Mouse (Mus musculus): ENCODE measurements around the gene Wbp4. TPM values are rescaled to one million over a fixed set of nuclear protein-coding genes. Genes with fewer than 3 reads are reported as not detected.

The Wbp4 gene
- polyA plus RNA-seq, 1 experiment from 2014 or later, result 69.4 TPM

Other genes starting within 250 kb of the Wbp4 start
- gene Zfp957, start 234.2 kb downstream of the Wbp4 start, polyA plus RNA-seq (2014; fragmentation: Nextera tagmentation; extraction: Ambion mirVana), result not detected in 2 replicates
- 52.8 TPM in 2 replicates for gene Rgcc, start 179.9 kb downstream of the Wbp4 start, polyA plus RNA-seq (2014; fragmentation: Nextera tagmentation; extraction: Ambion mirVana)
- gene Naa16, start 90.7 kb downstream of the Wbp4 start, polyA plus RNA-seq (2014; fragmentation: Nextera tagmentation; extraction: Ambion mirVana), result 41.3 and 49.4 TPM in 2 replicates
- 9.2 and 10.2 TPM in 2 replicates for gene Mtrf1, start 83.7 kb downstream of the Wbp4 start, polyA plus RNA-seq (2014; fragmentation: Nextera tagmentation; extraction: Ambion mirVana)
- 22.0 and 22.8 TPM in 2 replicates for gene Kbtbd7, start 55.0 kb downstream of the Wbp4 start, polyA plus RNA-seq (2014; fragmentation: Nextera tagmentation; extraction: Ambion mirVana)
- gene Kbtbd6, start 29.7 kb downstream of the Wbp4 start, polyA plus RNA-seq (2014; fragmentation: Nextera tagmentation; extraction: Ambion mirVana), result 6.3 and 7.4 TPM in 2 replicates
- 8.3 and 10.1 TPM in 2 replicates for gene Elf1, start 326 bp downstream of the Wbp4 start, polyA plus RNA-seq (2014; fragmentation: Nextera tagmentation; extraction: Ambion mirVana)
- gene Sugt1, start 106.2 kb upstream of the Wbp4 start, polyA plus RNA-seq (2014; fragmentation: Nextera tagmentation; extraction: Ambion mirVana), result 176 and 186 TPM in 2 replicates
- 9.4 and 11.4 TPM in 2 replicates for gene Cnmd, start 180.7 kb upstream of the Wbp4 start, polyA plus RNA-seq (2014; fragmentation: Nextera tagmentation; extraction: Ambion mirVana)